Mouse (Mus musculus) G1E (cell line): ENCODE measurements at regions not wholly inside any gene's neighbourhood (a gene's known extent, or its start where the extent isn't known, plus 50 kb on each side); places are given as distances from the start of the nearest gene placed in this dataset.

Experiments used
- CTCF ChIP-seq: IDR thresholded peaks from 2 replicates; pipeline ENCODE4 v1.5.1; 2012; ENCODE audit warnings: low read depth, low read length, inconsistent platforms, mixed read lengths
- GATA1 ChIP-seq: IDR thresholded peaks from 2 replicates; pipeline ENCODE4 v1.6.1; 2012; ENCODE audit warnings: borderline replicate concordance, low read length, inconsistent platforms, mixed read lengths
- GATA2 ChIP-seq: IDR thresholded peaks from 2 replicates; pipeline ENCODE4 v1.6.1; 2012; ENCODE audit warnings: low read depth, low read length, inconsistent platforms, borderline replicate concordance
- POLR2AphosphoS5 ChIP-seq: IDR thresholded peaks from 2 replicates; pipeline ENCODE4 v1.6.1; 2012; ENCODE audit warnings: low read depth, low read length, inconsistent platforms; ENCODE audit not compliant: insufficient replicate concordance
- TAL1 ChIP-seq: conservative IDR thresholded peaks from 2 replicates; pipeline ENCODE4 v1.6.1; 2012; ENCODE audit warnings: low read depth, low read length, inconsistent platforms, mixed read lengths

- no peak for TF ChIP-seq CTCF
- no peak for TF ChIP-seq POLR2AphosphoS5
- TF ChIP-seq TAL1, result no peak
- TF ChIP-seq GATA1, result no peak
- TF ChIP-seq GATA2, result no peak
These were observed 1334.4 kb upstream of the A1bg start for GRCm38 (mm10) chr15:62257110-62257667.
